Mouse (Mus musculus): ENCODE results near the gene Gga3.

GRCm38 (mm10) chr11:115590526-115591075 lies 13.2 kb downstream of the Gga3 start:
- no peak for TF ChIP-seq CTCF (IDR thresholded peaks at IDR 0.05; ENCODE audit: low read depth, low read length)
- TF ChIP-seq POLR2A (IDR thresholded peaks at IDR 0.05; ENCODE audit: extremely low read depth, insufficient read depth, low read length): no peak

Data from liver, adult 2 months (tissue).